Mouse (Mus musculus) lung, postnatal 0 days (tissue): ENCODE results near the gene Rps3. TPM values are rescaled to one million over a fixed set of nuclear protein-coding genes. Genes with fewer than 3 reads are reported as not detected.

Source experiments
- ATAC-seq: fragments of 200-750 bp; cut with Nextera tagmentation; 2 replicates; pipeline ENCODE4 v1.8.0; 2017; ENCODE audit warnings: moderate library complexity
- DNase-seq: peaks from one replicate; pipeline ENCODE4 v3.0.0-alpha.2; 2016; ENCODE audit warnings: low spot score
- H3K27ac ChIP-seq: fragments of 300-500 bp; sonication (generic); 2 replicates; pipeline ENCODE4 v1.5.1; 2014; ENCODE audit warnings: antibody characterized with exemption, mild to moderate bottlenecking, low read length, mixed read lengths
- H3K27me3 ChIP-seq: fragments of 300-500 bp; sonication (generic); replicated peaks from 2 replicates; pipeline ENCODE4 v1.6.1; 2014; ENCODE audit warnings: low read length, mixed read lengths; ENCODE audit not compliant: insufficient read depth
- H3K36me3 ChIP-seq: fragments of 300-500 bp; sonication (generic); 2 replicates; pipeline ENCODE4 v1.6.1; 2014; ENCODE audit warnings: low read length, mixed read lengths; ENCODE audit not compliant: insufficient read depth
- H3K4me1 ChIP-seq: fragments of 300-500 bp; sonication (generic); 2 replicates; pipeline ENCODE4 v1.6.1; 2014; ENCODE audit warnings: antibody characterized with exemption, low read depth, low read length, mixed read lengths; ENCODE audit not compliant: insufficient read depth
- H3K4me2 ChIP-seq: fragments of 300-500 bp; sonication (generic); replicated peaks from 2 replicates; pipeline ENCODE4 v1.6.1; 2014; ENCODE audit warnings: low read depth, mild to moderate bottlenecking, low read length, moderate library complexity, mixed read lengths
- H3K4me3 ChIP-seq: fragments of 300-500 bp; sonication (generic); 2 replicates; pipeline ENCODE4 v1.5.1; 2014; ENCODE audit warnings: low read depth, low read length
- H3K9ac ChIP-seq: fragments of 300-500 bp; sonication (generic); replicated peaks from 2 replicates; pipeline ENCODE4 v1.6.1; 2014; ENCODE audit warnings: low read depth, mild to moderate bottlenecking
- H3K9me3 ChIP-seq: fragments of 300-500 bp; sonication (generic); 2 replicates; pipeline ENCODE4 v1.6.1; 2016; ENCODE audit warnings: low read length, mixed read lengths
- CTCF ChIP-seq: IDR thresholded peaks from 2 replicates; pipeline ENCODE4 v1.5.1; 2016; ENCODE audit warnings: antibody characterized with exemption, mild to moderate bottlenecking
- EP300 ChIP-seq: IDR thresholded peaks from 2 replicates; pipeline ENCODE4 v1.6.1; 2016; ENCODE audit warnings: antibody characterized with exemption, mild to moderate bottlenecking, control low read depth
- WGBS: fragments of 180-500 bp; shearing (Covaris S2); extraction: QIAGEN DNeasy Blood & Tissue Kit; methylation state at CpG from one replicate; pipeline ENCODE4 v1.1.7; 2014; 5-methylcytosine and 5-hydroxymethylcytosine counted together
- polyA plus RNA-seq: library from polyadenylated mRNA; unstranded; fragments of >200 nt; fragmentation: Nextera tagmentation; extraction: Ambion mirVana; gene quantifications from 2 replicates; pipeline ENCODE4 v1.2.1, GENCODE M21; 2015

The Rps3 gene
- polyA plus RNA-seq, 1 experiment from 2014 or later, result 625 TPM

GRCm38 (mm10) chr7:99432248-99432647, 51.3 kb downstream of the Rps3 start:
- H3K4me1 ChIP-seq, result no peaks in the 10 kb centered on the region
- H3K9ac ChIP-seq, result no peak overlapping the region
- H3K36me3 ChIP-seq, result no peaks in the 10 kb centered on the region
- no peaks in the 10 kb centered on the region for H3K9me3 ChIP-seq
- ATAC-seq (peak; percentile 45; the same call in 1 of the 2 replicates), DNase-seq (peak; percentile 34)
- no peak overlapping the region for H3K4me3 ChIP-seq
- TF ChIP-seq CTCF, result no peak
- no peak for TF ChIP-seq EP300
- whole genome bisulfite sequencing, result 59% methylated on average over 14 of the region's 14 CpGs
- H3K27ac ChIP-seq, result no peak overlapping the region
- no peak overlapping the region for H3K4me2 ChIP-seq
- H3K27me3 ChIP-seq, result no peaks in the 10 kb centered on the region

- no peak overlapping the region for H3K4me3 ChIP-seq
- ATAC-seq, result no peak
- no peaks in the 10 kb centered on the region for H3K36me3 ChIP-seq
- no peak for DNase-seq
- no peaks in the 10 kb centered on the region for H3K27me3 ChIP-seq
- H3K4me2 ChIP-seq, result no peak overlapping the region
- no peaks in the 10 kb centered on the region for H3K4me1 ChIP-seq
- WGBS, result 64% methylated on average over 11 of the region's 11 CpGs
- no peak overlapping the region for H3K27ac ChIP-seq
- no peaks in the 10 kb centered on the region for H3K9me3 ChIP-seq
- no peak for TF ChIP-seq EP300
- no peak for TF ChIP-seq CTCF
- H3K9ac ChIP-seq, result no peak overlapping the region
Measured at GRCm38 (mm10) chr7:99430246-99430645, 53.3 kb downstream of the Rps3 start.

- no peak overlapping the region for H3K4me3 ChIP-seq
- no peak overlapping the region for H3K27ac ChIP-seq
- DNase-seq (no peak), ATAC-seq (no peak; the same call in 1 of the 2 replicates)
- TF ChIP-seq CTCF (no peak), EP300 (no peak)
- no peak overlapping the region for H3K9ac ChIP-seq
- no peaks in the 10 kb centered on the region for H3K36me3 ChIP-seq
- H3K9me3 ChIP-seq, result no peaks in the 10 kb centered on the region
- no peaks in the 10 kb centered on the region for H3K27me3 ChIP-seq
- no peaks in the 10 kb centered on the region for H3K4me1 ChIP-seq
- H3K4me2 ChIP-seq, result no peak overlapping the region
- WGBS, result 49% methylated on average over 6 of the region's 6 CpGs
Measured at GRCm38 (mm10) chr7:99429786-99430185, 53.8 kb downstream of the Rps3 start.

- H3K4me3 ChIP-seq, result no peak overlapping the region
- WGBS, result 70% methylated on average over 5 of the region's 5 CpGs
- DNase-seq (no peak), ATAC-seq (no peak)
- H3K36me3 ChIP-seq, result no peaks in the 10 kb centered on the region
- no peak overlapping the region for H3K27ac ChIP-seq
- no peaks in the 10 kb centered on the region for H3K4me1 ChIP-seq
- H3K9me3 ChIP-seq, result no peaks in the 10 kb centered on the region
- no peak overlapping the region for H3K4me2 ChIP-seq
- no peaks in the 10 kb centered on the region for H3K27me3 ChIP-seq
- TF ChIP-seq EP300 (no peak), CTCF (no peak)
- H3K9ac ChIP-seq, result no peak overlapping the region
Measured at GRCm38 (mm10) chr7:99428836-99429235, 54.7 kb downstream of the Rps3 start.

- Histone ChIP-seq H3K27ac (no peak overlapping the region), H3K4me2 (no peak overlapping the region), H3K27me3 (no peaks in the 10 kb centered on the region), H3K4me3 (no peak overlapping the region), H3K9me3 (no peaks in the 10 kb centered on the region), H3K9ac (no peak overlapping the region), H3K36me3 (no peaks in the 10 kb centered on the region), H3K4me1 (no peaks in the 10 kb centered on the region)
- ATAC-seq (no peak), DNase-seq (no peak)
- WGBS, result 92% methylated on average over 3 of the region's 3 CpGs
- TF ChIP-seq EP300 (no peak), CTCF (no peak)
Measured at GRCm38 (mm10) chr7:99427987-99428386, 55.6 kb downstream of the Rps3 start.

Other genes with a start within 250 kb of the Rps3 start
- gene Mogat2, start 245.1 kb downstream of the Rps3 start, polyA plus RNA-seq, result 0.27 and 0.55 TPM in 2 replicates
- 29.6 and 35.9 TPM in 2 replicates for gene Map6, start 216.3 kb downstream of the Rps3 start, polyA plus RNA-seq
- gene Serpinh1, start 130.5 kb downstream of the Rps3 start, polyA plus RNA-seq, result 579 and 666 TPM in 2 replicates
- gene Gdpd5, start 102.3 kb downstream of the Rps3 start, polyA plus RNA-seq, result 18.7 and 18.8 TPM in 2 replicates
- gene Klhl35, start 17.7 kb downstream of the Rps3 start, polyA plus RNA-seq, result 1.2 and 1.8 TPM in 2 replicates
- 21.7 and 25.7 TPM in 2 replicates for gene Arrb1, start 51.7 kb upstream of the Rps3 start, polyA plus RNA-seq
- 0.58 and 0.79 TPM in 2 replicates for gene Tpbgl, start 143.4 kb upstream of the Rps3 start, polyA plus RNA-seq
- 3.8 and 3.9 TPM in 2 replicates for gene Slco2b1, start 227.6 kb upstream of the Rps3 start, polyA plus RNA-seq
- not detected in 2 replicates for gene Olfr520, start 246.5 kb upstream of the Rps3 start, polyA plus RNA-seq